ENCODE assay signal across 8 mouse cellular contexts in genomic region chr8:46551029-46551428, GRCm38 (mm10). TPM values are rescaled to one million over a fixed set of nuclear protein-coding genes. Genes with fewer than 3 reads are reported as not detected.
DNase-seq lines count a peak whose midpoint lies in the region; ATAC-seq and TF ChIP-seq lines count a peak whose summit lies in the region.

No protein-coding gene starts in this region.

- H3K27me3 ChIP-seq in lung, embryonic 15.5 days = no peaks in the 10 kb centered on the region
- H3K27me3 ChIP-seq in liver, embryonic 14.5 days (ENCODE audit: control insufficient read depth, insufficient read depth, low read length) = no peaks in the 10 kb centered on the region
- H3K27me3 ChIP-seq in thymus, adult 2 months (ENCODE audit: control insufficient read depth, insufficient read depth, low read length) = no peaks in the 10 kb centered on the region

- 0 out of 2 replicates have a peak, but pooled peaks cover 3% of the 10 kb centered on the region for H3K36me3 ChIP-seq in lung, embryonic 15.5 days
- H3K36me3 ChIP-seq in liver, embryonic 14.5 days (replicated peaks; ENCODE audit: control insufficient read depth, insufficient read depth, low read depth) = peaks cover 7% of the 10 kb centered on the region
- H3K36me3 ChIP-seq in thymus, adult 2 months (ENCODE audit: control insufficient read depth, insufficient read depth, low read length) = no peaks in the 10 kb centered on the region

- 24% methylated on average over 4 of the region's 4 CpGs for WGBS in lung, embryonic 15.5 days
- 18% methylated on average over 4 of the region's 4 CpGs for WGBS in liver, embryonic 14.5 days (ENCODE audit: insufficient replicate concordance)
- WGBS in thymus, adult 2 months = 54% methylated on average over 4 of the region's 4 CpGs

- DNase-seq in lung, postnatal 36 days = no peak
- peak; percentile 65 for DNase-seq in c-Kit-positive CD71-positive TER-119-negative erythroid progenitor cells, embryonic 14.5 days (ENCODE audit: low read depth)
- peak; percentile 70 to 73 (median 70) for DNase-seq in liver, embryonic 14.5 days (ENCODE audit: low read depth in 3 of 3, low spot score in 3 of 3)
- DNase-seq in thymus, adult 2 months = no peak
- DNase-seq in thymus, adult 18-20 months = no peak
- DNase-seq in adrenal gland, postnatal 25 days = no peak

- no peak overlapping the region for H3K27ac ChIP-seq in lung, embryonic 15.5 days
- peak overlapping the region; percentile 97 for H3K27ac ChIP-seq in liver, embryonic 14.5 days
- no peak overlapping the region for H3K27ac ChIP-seq in thymus, adult 2 months (ENCODE audit: control insufficient read depth, insufficient read depth, low read length)

- ATAC-seq in lung, embryonic 15.5 days (ENCODE audit: borderline replicate concordance, extremely low read depth, low FRiP score, low TSS enrichment) = no peak
- peak; percentile 10; the same call in 1 of the 2 replicates for ATAC-seq in granulocyte monocyte progenitor cell, adult 5-6 weeks (replicated peaks; ENCODE audit: poor library complexity, severe bottlenecking)
- peak; percentile 21; the same call in 1 of the 2 replicates for ATAC-seq in liver, embryonic 14.5 days (ENCODE audit: insufficient read depth)

- TF ChIP-seq CTCF in liver, embryonic 14.5 days (IDR thresholded peaks at IDR 0.05; ENCODE audit: low read depth) = no peak
- no peak for TF ChIP-seq CTCF in thymus, adult 2 months (IDR thresholded peaks at IDR 0.05; ENCODE audit: borderline replicate concordance, control insufficient read depth, extremely low read depth, insufficient read depth, low read length, poor library complexity)

- peaks cover 22% of the 10 kb centered on the region for H3K4me1 ChIP-seq in lung, embryonic 15.5 days
- H3K4me1 ChIP-seq in liver, embryonic 14.5 days (replicated peaks; ENCODE audit: control insufficient read depth in 2 of 2, insufficient read depth in 2 of 2, low read length in 1 of 2) = peaks cover 20 to 37% of the 10 kb centered on the region in 2 experiments
- 0 out of 2 replicates have a peak, but pooled peaks cover 5% of the 10 kb centered on the region for H3K4me1 ChIP-seq in thymus, adult 2 months (replicated peaks; ENCODE audit: control insufficient read depth, insufficient read depth, low read length)

- no peak for TF ChIP-seq EP300 in liver, embryonic 14.5 days (IDR thresholded peaks at IDR 0.05; ENCODE audit: low read depth)

- no peak for TF ChIP-seq POLR2A in thymus, adult 2 months (IDR thresholded peaks at IDR 0.05; ENCODE audit: control insufficient read depth, extremely low read depth, insufficient read depth, low read length, poor library complexity)

- peak overlapping the region; percentile 58 for H3K4me2 ChIP-seq in lung, embryonic 15.5 days
- H3K4me2 ChIP-seq in liver, embryonic 14.5 days (ENCODE audit: low read depth) = peak overlapping the region; percentile 89

- H3K9ac ChIP-seq in lung, embryonic 15.5 days = no peak overlapping the region
- H3K9ac ChIP-seq in liver, embryonic 14.5 days (replicated peaks) = peak overlapping the region; percentile 79

- no peaks in the 10 kb centered on the region for H3K9me3 ChIP-seq in lung, embryonic 15.5 days
- no peaks in the 10 kb centered on the region for H3K9me3 ChIP-seq in liver, embryonic 14.5 days (ENCODE audit: control insufficient read depth, low read length)

- peak overlapping the region; percentile 68 for H3K4me3 ChIP-seq in lung, embryonic 15.5 days
- H3K4me3 ChIP-seq in liver, embryonic 14.5 days (ENCODE audit: insufficient read depth in 1 of 2, low read depth in 2 of 2, low read length in 2 of 2) = peak overlapping the region; percentile 92 to 95; a peak in 3 of 4 replicates
- H3K4me3 ChIP-seq in thymus, adult 2 months (ENCODE audit: control insufficient read depth, insufficient read depth, low read length) = no peak overlapping the region

RNA-seq across cellular contexts. Expression of gene Cenpu, which starts 0.8 kb away (rescaled TPM):
- 19.2 TPM in 2 replicates for polyA plus RNA-seq in lung, embryonic 15.5 days (2015; fragmentation: Nextera tagmentation; extraction: Ambion mirVana)
- 21.1 and 48.4 TPM in 2 replicates for total RNA-seq in granulocyte monocyte progenitor cell, adult 5-6 weeks (2014; fragmentation: Nextera tagmentation)
- 65.7 and 125 TPM in 2 replicates for total RNA-seq in granulocyte monocyte progenitor cell, adult 5-6 weeks (2017)
- 4.6 and 8.9 TPM in 2 replicates for polyA plus RNA-seq in liver, embryonic 14.5 days (2012; rRNA removed)
- 16.5 and 16.6 TPM in 2 replicates for polyA plus RNA-seq in liver, embryonic 14.5 days (2014; fragmentation: Nextera tagmentation; extraction: Ambion mirVana)
- 4.6 and 5.1 TPM in 2 replicates for polyA plus RNA-seq in thymus, adult 2 months (2012; rRNA removed)
- total RNA-seq in adrenal gland, postnatal 25 days (2021) = 1.2 and 4.2 TPM in 2 replicates

Comparison
In these comparisons a context has a peak if more than half of its experiments do, and no peak if none do; other contexts are left out.
1. DNase-seq: peak in c-Kit-positive CD71-positive TER-119-negative erythroid progenitor cells, embryonic 14.5 days (single experiment) and liver, embryonic 14.5 days (3 of 3); none in lung, postnatal 36 days (single experiment), thymus, adult 2 months (single experiment), thymus, adult 18-20 months (0 of 2) and adrenal gland, postnatal 25 days (single experiment).